Mouse (Mus musculus) layer of hippocampus, adult 8-10 months (tissue): ENCODE data around the gene Tex36. TPM values are rescaled to one million over a fixed set of nuclear protein-coding genes. Genes with fewer than 3 reads are reported as not detected.

ENCODE experiments used
- DNase-seq, 2 experiments: peaks; one replicate each; pipeline ENCODE4 v3.0.0; 2022; ENCODE audit warnings: low spot score in 2 of 2
- total RNA-seq, 4 experiments: library from RNA; stranded (reverse); gene quantifications; 2 replicates each; pipeline ENCODE4 v1.2.4; 2022

Tex36 gene
- total RNA-seq = not detected

DNA sequence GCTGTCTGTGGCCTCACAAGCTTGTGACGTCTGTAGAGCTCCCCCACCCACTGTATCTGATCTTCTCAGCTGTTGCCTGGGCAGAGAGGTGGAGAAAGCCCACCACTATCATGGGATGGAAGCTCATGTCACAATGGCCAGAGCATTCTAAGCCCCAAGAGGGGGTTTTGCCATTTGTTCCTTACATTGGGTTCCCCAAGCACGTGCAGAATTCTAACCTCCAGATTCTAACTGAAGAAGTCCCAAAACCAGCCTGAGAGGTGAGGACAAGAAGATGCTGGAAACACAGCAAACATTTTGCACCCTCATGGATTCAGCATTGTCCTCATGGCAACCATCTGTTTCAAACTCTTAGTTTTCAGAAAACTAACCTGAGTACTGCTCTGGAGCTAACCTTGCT is at the start of gene Tex36:
Gene Tex36 (minus strand): TSS at position 101 of the 400 bp plus-strand sequence.
- DNase-seq = no peak

GRCm38 (mm10) chr7:133645716-133646115 is 43.8 kb upstream of the Tex36 start:
- no peak for DNase-seq

DNA sequence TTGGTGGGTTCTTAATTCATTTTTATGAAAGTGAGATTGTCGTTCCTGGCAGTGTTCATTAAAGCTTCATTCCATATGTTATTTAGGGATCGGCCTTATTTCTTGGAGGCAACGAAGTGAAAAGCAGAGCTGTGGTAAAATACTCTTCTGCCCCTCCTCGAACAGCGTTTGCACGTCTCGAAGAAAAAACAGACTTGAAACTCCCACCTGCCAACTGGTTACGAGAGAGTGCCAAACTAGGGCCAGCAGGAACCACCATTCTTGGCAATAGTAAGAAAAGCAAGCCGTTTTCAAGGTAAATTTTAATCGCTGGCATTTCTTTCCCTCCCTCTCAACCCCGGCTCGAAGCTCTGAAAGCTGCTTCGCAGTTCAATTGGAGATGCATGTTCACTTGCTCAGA is 36.9 kb upstream of the Tex36 start:
- DNase-seq = peak; percentile 70 to 74

DNA sequence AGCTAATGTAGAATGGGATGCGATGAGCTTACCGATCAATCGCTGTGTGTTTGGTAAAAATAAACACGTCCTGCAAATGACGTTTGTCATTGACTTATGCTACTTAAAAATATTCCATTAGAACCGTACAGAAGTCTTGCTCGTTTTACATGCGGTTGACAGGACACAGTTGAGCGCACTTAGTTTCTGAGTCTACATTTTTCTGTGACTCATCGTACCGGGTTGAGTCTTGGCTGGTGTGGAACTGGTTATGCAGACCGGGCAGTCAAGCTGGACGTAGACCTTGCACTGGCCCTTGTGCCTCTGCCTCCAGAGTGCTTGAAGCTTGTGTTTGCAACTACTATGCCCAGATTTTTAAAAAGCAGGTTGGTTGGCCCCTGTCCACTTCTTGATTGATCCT is 36.3 kb upstream of the Tex36 start:
- DNase-seq = no peak

DNA sequence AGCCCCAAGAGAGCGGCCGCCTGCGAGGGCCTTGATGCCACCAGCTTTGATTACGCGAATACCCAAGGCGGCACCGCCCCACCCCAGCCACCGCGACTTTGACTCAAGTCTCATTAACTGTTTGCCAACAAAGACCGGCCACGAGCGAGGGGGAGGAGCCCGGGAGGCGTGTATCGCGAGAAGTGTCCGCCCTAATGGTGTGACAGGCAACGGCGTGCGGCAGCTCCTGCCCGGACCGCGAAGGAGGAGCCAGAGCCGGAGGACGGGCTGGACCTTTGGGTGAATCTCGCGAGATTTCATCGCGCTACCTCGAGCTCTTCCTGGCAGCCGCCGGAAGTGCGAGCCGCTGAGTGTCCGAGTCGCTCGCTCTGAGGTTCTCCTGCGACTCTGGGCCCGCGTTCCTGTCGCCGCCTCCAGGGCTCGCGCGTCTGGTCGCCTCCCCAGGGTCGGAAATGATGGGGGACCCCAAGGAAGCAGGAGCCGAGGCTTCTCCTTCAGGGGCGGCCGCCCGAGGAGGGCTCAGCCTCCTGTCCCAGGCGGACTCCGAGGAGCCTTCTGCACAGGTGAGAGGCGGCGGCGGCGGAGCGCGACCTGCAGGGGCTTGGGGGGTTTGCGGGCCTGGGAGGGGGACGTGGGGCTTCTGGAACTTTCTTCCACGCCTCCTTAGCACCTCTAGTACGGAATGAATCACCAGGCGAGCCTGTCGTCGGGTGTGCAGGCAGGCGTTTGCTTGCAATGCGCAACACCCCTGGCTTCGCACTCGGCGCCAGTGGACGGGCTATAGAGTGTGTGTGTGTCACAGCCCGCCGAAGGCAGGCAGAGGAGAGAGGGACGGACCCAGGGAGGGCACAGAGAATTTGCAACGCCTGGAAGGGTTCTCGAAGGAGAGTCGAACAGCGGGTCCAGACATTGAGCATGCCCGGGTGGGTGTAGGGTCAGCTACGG is 35.7 kb upstream of the Tex36 start, which contains the start of gene Edrf1:
Gene Edrf1 (plus strand): TSS at position 183 of the 945 bp plus-strand sequence.
- peak; percentile 97 for DNase-seq

DNA sequence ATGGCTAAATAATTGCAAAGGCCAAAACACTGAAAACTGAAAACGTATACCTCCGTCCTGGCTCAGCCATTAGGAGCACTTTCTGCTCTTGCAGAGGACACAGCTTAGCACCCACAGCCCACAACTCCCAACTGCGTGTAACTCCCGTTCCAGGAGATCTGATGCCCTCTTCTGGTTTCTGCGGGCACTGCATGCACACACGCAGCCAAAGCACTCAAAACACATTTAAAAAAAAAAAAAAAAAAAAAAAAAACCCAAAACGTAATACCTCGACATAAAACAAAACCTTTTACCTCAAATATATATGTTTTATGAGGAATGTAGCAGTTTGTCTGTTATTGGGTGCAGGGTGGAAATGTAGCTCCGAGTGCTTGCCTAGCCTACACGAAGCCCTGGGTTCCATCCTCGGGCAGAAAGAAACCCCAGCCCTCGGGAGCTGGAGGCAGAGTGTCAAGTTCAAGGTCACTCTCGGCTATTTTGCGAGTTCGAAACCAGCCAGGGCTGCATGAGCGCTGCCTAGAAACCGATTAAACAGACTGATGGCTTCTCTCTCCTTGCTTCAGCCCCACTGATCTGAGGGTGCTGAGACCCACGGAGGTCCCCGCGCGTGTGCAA is 34.9 kb upstream of the Tex36 start:
- peak; percentile 77 to 92 for DNase-seq

DNA sequence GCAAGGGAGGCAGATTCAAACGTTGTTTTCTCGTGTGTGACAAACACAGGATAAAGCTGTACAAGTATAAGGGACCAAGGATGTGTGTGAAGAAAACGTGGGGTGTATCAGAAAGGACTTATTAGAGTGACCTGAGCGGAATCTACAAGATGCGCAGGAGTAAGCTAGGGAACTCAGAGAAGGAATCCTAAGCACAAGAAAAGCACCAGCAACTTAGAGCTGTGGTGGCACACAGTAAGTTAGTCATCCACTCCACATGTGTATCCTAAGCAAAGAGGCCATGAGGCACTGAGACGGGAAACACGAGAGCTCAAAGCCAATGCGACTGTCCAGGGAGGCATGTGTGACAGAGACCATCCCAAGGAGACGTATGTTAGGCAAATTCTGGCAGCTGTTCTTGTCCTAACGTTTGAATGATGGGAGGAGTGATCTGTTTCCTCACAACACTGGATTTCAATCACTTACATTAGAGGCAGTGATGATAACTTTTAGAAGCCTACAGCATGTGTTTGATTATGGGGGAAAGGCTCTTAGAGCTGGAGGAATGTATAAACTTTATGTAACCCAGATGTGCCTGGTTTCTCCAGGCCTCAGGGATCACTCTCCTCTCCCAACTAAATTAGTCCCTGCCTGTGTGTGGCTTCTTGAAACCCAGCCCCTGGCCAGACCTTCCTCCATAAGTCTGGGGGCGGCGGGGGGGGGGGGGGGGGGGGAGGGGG is 33.1 kb upstream of the Tex36 start:
- no peak for DNase-seq

- peak in 1 of 2 experiments; percentile 64 for DNase-seq
These were observed 30.5 kb upstream of the Tex36 start for GRCm38 (mm10) chr7:133632476-133632875.

DNA sequence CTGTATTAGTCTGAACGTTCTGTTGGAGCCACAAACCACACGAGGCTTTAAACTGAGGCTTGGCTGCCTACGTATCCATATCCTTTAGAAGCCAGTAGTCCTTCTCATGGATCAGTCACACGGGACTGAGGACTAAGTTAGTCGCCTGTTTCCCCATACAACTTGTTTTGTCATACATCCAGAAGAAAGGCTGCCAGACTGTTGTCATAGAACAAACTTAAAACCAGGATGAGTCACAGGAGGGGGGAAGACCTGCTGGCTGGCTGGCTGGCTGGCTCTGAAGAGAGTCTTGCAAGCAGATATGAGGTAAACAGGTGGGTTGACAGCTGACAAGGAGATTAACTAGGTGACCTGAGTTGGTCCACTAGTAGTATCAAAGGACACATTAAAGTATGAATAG is 28.9 kb upstream of the Tex36 start:
- no peak for DNase-seq

GRCm38 (mm10) chr7:133627184-133627936 is 25.4 kb upstream of the Tex36 start:
- no peak for DNase-seq

- no peak for DNase-seq
These were observed 21.3 kb upstream of the Tex36 start for GRCm38 (mm10) chr7:133623226-133623625.

- DNase-seq = no peak
These were observed 18.8 kb upstream of the Tex36 start for GRCm38 (mm10) chr7:133620721-133621120.

- DNase-seq = no peak
These were observed 11.0 kb upstream of the Tex36 start for GRCm38 (mm10) chr7:133612981-133613380.

GRCm38 (mm10) chr7:133609585-133609984 is 7.6 kb upstream of the Tex36 start:
- DNase-seq = peak; percentile 52 to 57

GRCm38 (mm10) chr7:133608631-133609340 is 6.8 kb upstream of the Tex36 start:
- no peak for DNase-seq

DNA sequence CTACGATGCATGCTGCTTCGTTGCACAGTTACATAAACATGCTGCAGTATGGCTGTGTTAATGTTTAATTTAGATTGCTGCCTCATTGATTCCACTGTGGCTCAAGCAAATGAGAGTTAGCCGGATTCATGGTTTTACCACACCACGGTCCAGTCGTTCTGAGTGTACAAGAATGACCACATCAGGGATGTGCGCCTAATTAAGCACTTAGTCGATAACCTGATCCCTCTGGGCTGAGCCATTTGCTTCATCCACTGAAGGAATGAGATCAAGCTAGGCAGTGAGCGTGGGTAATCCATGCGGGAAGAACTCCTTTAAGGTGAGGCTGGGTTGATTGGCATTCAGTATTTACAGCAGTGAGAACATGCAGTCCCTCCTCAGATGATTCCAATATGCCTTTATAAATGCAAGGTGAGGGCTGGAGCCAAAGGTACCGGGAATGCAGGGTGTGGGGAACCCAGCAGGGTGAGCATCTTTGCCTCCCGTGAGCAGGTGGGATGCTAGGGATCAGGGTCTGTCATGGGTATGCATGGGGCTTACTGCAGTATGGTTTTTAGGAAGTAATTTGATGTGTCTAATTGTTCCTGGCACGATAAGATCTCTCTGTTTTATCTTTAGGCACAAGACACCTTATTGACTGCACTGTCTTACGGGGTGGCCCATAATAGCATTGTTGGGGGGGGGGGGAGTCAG is 6.1 kb upstream of the Tex36 start:
- DNase-seq = no peak

DNA sequence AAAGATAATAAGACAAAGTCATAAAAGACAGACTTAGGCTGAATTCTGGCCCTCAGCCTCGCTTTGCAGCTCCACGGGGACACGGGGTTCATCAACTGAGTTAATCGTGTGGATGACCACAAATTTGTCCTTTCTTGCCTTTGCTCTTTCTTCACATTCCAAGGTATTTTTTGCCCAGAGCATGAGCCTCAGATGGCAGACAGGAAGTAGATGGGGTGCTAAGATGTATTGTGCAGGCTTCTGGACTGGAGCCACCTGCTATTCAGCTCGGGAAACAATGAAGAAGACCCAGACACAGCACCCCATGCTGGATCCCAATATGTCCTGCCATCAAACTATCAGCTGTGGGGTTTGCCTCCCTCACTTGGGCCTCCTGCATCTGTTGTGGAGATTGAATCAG is 5.4 kb upstream of the Tex36 start:
- no peak for DNase-seq

- no peak for DNase-seq
These were observed 2.6 kb upstream of the Tex36 start for GRCm38 (mm10) chr7:133604427-133605081.

DNA sequence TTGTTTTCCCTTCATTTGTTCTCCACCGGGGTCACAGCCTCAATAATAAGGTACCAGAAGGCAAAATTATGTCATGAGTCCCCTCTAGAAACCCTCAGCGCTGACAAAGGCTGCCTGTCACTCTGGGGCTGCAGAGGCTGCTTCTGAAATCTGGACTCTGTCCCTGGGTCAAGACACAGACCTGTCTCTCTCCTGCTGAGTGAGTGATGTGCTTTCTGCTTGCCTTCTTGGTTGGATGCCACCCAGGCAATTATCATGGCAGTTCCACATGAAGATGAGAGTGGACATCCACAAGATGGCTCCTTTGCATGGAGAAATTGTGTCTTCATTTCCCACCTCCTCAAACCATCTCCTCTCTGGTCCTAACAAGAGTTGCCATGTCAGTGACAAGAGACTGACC is 1.2 kb upstream of the Tex36 start:
- DNase-seq = no peak
